Mouse (Mus musculus): ENCODE results near the gene Lrrc49. TPM values are rescaled to one million over a fixed set of nuclear protein-coding genes. Genes with fewer than 3 reads are reported as not detected.

Gene Lrrc49
- polyA plus RNA-seq, 1 experiment from 2014 or later, result 0.85 TPM

Other genes with a start within 250 kb of the Lrrc49 start
- 0.73 and 0.91 TPM in 2 replicates for gene Thsd4, start 166.1 kb downstream of the Lrrc49 start, polyA plus RNA-seq (2015; fragmentation: Nextera tagmentation; extraction: Ambion mirVana)
- gene Larp6, start 24.8 kb upstream of the Lrrc49 start, polyA plus RNA-seq (2015; fragmentation: Nextera tagmentation; extraction: Ambion mirVana), result 0.06 and 0.08 TPM in 2 replicates
- 2.6 and 3.1 TPM in 2 replicates for gene Uaca, start 106.4 kb upstream of the Lrrc49 start, polyA plus RNA-seq (2015; fragmentation: Nextera tagmentation; extraction: Ambion mirVana)

Measured in liver, embryonic 15.5 days (tissue).